Mouse (Mus musculus): ENCODE measurements around the gene Sh3bgrl3.
"Not testable (repeated sequence)": the region's sequence is repeated elsewhere in the genome, so short reads cannot be mapped to it uniquely, and the experiment has no call there.

The Sh3bgrl3 gene
- long read RNA-seq, experiment 1, transcript Sh3bgrl3-201 (3 exons, 743 nt): major isoform, 166 of 171 reads
- long read RNA-seq, experiment 1, partial matches to known transcripts: 2 of 171 reads
- long read RNA-seq, experiment 1, other reads (novel, unspliced or antisense): 2 of 171 reads
- long read RNA-seq, experiment 2, transcript Sh3bgrl3-201 (3 exons, 743 nt): major isoform, 178 of 183 reads
- long read RNA-seq, experiment 2, partial matches to known transcripts: 1 of 183 reads
- long read RNA-seq, experiment 2, other reads (novel, unspliced or antisense): 0 of 183 reads

- intact Hi-C loops (cut with DNase I): no loop called here
Observed at GRCm38 (mm10) chr4:134128221-134128982, at the start of gene Sh3bgrl3. Sh3bgrl3 (minus strand) TSS chr4:134128789.

GRCm38 (mm10) chr4:134172391-134172790 lies 43.8 kb upstream of the Sh3bgrl3 start:
- intact Hi-C loops (cut with DNase I): no loop called here

- intact Hi-C loops (cut with DNase I): no loop called here
Observed at GRCm38 (mm10) chr4:134166906-134167305, 38.3 kb upstream of the Sh3bgrl3 start.

GRCm38 (mm10) chr4:134165548-134166465 lies 37.2 kb upstream of the Sh3bgrl3 start:
- intact Hi-C loops (cut with DNase I): no loop called here

- intact Hi-C loops (cut with DNase I): no loop called here
Observed at GRCm38 (mm10) chr4:134165024-134165423, 36.4 kb upstream of the Sh3bgrl3 start.

GRCm38 (mm10) chr4:134164591-134164990 lies 36.0 kb upstream of the Sh3bgrl3 start:
- intact Hi-C loops (cut with DNase I): no loop called here

GRCm38 (mm10) chr4:134160071-134160470 lies 31.5 kb upstream of the Sh3bgrl3 start:
- intact Hi-C loops (cut with DNase I): not testable (repeated sequence)

GRCm38 (mm10) chr4:134158774-134159173 lies 30.2 kb upstream of the Sh3bgrl3 start:
- intact Hi-C loops (cut with DNase I): no loop called here

GRCm38 (mm10) chr4:134157558-134157957 lies 29.0 kb upstream of the Sh3bgrl3 start:
- intact Hi-C loops (cut with DNase I): no loop called here

- intact Hi-C loops (cut with DNase I): no loop called here
Observed at GRCm38 (mm10) chr4:134156744-134157143, 28.2 kb upstream of the Sh3bgrl3 start.

- intact Hi-C loops (cut with DNase I): no loop called here
Observed at GRCm38 (mm10) chr4:134155961-134156465, 27.4 kb upstream of the Sh3bgrl3 start.

- intact Hi-C loops (cut with DNase I): no loop called here
Observed at GRCm38 (mm10) chr4:134155531-134155930, 26.9 kb upstream of the Sh3bgrl3 start.

- intact Hi-C loops (cut with DNase I): no loop called here
Observed at GRCm38 (mm10) chr4:134154354-134154753, 25.8 kb upstream of the Sh3bgrl3 start.

GRCm38 (mm10) chr4:134153656-134154055 lies 25.1 kb upstream of the Sh3bgrl3 start:
- intact Hi-C loops (cut with DNase I): no loop called here

- intact Hi-C loops (cut with DNase I): no loop called here
Observed at GRCm38 (mm10) chr4:134152112-134152511, 23.5 kb upstream of the Sh3bgrl3 start.

- intact Hi-C loops (cut with DNase I): no loop called here
Observed at GRCm38 (mm10) chr4:134149389-134149788, 20.8 kb upstream of the Sh3bgrl3 start.

- intact Hi-C loops (cut with DNase I): not testable (repeated sequence)
Observed at GRCm38 (mm10) chr4:134144297-134144696, 15.7 kb upstream of the Sh3bgrl3 start.

GRCm38 (mm10) chr4:134138857-134139256 lies 10.3 kb upstream of the Sh3bgrl3 start:
- intact Hi-C loops (cut with DNase I): no loop called here

GRCm38 (mm10) chr4:134136280-134136926 lies 7.8 kb upstream of the Sh3bgrl3 start:
- intact Hi-C loops (cut with DNase I): no loop called here

- intact Hi-C loops (cut with DNase I): no loop called here
Observed at GRCm38 (mm10) chr4:134132519-134133095, 4.0 kb upstream of the Sh3bgrl3 start.
